Mouse (Mus musculus): ENCODE results near the gene Enox1.

DNA sequence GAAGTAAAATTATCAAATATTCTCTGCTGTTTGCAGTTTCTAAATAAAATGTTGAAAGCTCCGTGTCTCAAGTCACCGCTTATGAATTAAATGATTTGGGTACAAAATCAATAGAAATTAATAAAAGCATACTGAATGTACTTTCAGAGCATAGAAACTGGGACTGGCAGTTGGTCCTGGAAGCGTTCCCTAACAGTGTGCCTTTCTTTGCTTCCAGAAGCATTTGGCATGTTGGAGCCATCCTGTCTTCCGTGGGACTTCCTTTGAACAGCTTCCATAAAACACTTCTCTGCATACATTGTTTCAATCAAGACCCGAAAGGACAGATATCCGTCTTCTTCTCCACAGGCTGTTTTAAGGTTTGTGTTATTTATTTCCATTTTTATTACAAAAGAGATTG is 285.0 kb downstream of the Enox1 start:
- no peak for TF ChIP-seq POLR2A (IDR thresholded peaks at IDR 0.05; ENCODE audit: insufficient read depth, low read depth, low read length)
- TF ChIP-seq CTCF (IDR thresholded peaks at IDR 0.05), result no peak
- no peak for TF ChIP-seq EP300 (IDR thresholded peaks at IDR 0.05; ENCODE audit: insufficient read depth, low read depth, low read length)
